Mouse (Mus musculus) spleen, adult 18-20 months (tissue): Measurements from ENCODE around the gene Adss.

ENCODE experiments used
- DNase-seq, 2 experiments: peaks; one replicate each; pipeline ENCODE4 v3.0.0; 2022; ENCODE audit warnings: mixed read lengths in 2 of 2

Adss gene

GRCm38 (mm10) chr1:177727883-177728525 is 68.3 kb downstream of the Adss start:
- no peak for DNase-seq

GRCm38 (mm10) chr1:177726870-177727269 is 69.4 kb downstream of the Adss start:
- no peak for DNase-seq

GRCm38 (mm10) chr1:177723786-177724185 is 72.5 kb downstream of the Adss start:
- DNase-seq, result no peak

DNA sequence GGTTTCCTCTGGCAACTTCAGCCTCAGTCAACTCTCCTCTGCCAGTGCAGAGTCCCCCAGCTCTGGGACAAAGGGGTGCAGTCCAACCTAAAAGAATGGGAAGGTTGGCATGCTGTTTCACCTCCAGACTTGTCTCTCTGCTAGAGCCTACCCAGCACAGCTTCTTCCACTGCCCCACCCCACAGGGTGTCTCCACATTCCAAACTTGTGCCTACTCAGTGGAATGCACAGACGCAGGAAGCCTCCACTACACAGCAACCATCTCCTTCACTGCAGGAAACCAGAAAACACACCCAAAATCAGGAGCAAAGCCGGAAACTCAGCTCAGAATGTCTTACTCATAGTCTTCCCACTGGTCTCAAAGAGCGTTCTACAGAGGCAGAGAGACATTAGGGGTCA is 77.3 kb downstream of the Adss start:
- no peak for DNase-seq

- DNase-seq, result no peak
Observed at GRCm38 (mm10) chr1:177718340-177719028, 77.8 kb downstream of the Adss start.

GRCm38 (mm10) chr1:177717057-177717835 is 79.1 kb downstream of the Adss start:
- DNase-seq, result no peak

DNA sequence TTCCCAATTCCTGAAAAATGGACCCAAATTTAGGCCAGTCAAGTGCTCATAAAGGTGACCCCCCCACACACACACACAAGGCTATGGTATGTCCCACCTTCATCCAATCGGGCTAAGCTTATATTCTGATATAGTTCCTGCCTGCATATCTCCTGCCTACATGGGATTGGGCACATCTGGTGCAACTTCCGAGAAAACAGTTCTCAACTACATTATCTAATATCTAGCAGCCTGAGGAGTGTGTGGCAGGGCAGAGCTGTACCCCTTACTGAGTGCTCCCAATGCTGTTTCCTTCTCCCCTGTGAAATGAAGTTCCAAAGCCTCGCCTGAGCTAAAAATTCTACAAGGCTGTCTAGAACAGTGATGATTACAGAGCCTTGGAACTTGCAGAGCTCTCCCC is 79.9 kb downstream of the Adss start:
- DNase-seq, result no peak

- no peak for DNase-seq
Observed at GRCm38 (mm10) chr1:177714397-177715012, 81.8 kb downstream of the Adss start.

DNA sequence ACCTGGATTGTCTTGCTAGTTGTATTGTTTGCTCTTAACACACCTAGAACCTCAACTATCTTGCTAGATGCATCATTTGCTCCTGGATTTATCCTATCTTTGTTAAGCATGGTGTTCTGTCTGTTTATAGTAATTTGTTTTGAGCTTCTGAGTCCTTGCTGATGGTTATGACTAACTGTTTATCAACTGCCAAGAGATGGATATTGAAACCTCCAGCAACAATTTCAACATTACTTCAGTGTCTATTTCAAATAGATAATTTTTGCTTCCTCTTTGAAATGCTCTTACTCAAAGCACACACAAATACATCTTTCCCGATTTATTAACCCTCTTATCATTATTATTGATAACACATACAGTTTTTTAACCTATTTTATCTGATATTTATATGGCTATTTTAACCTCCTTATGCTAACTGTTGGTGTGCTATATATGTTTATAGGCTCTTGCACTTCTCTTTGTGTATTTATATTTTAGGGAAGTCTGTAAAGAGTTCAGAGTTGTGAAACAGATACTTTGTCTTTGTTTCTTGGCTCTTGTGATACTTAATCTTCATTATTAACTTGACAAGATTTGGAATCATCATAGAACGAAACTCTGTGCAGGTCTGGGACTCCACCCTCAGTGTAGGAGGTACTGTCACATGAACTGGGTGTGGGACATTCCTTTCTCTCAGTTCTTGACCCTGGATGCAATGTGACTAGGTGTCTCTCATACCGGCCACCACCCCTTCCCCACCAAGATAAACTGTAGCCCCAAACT is 82.5 kb downstream of the Adss start:
- DNase-seq, result no peak
